Mouse (Mus musculus) cerebellum, postnatal 10 days (tissue): Measurements from ENCODE around the gene Srrd.

Experiments
- DNase-seq, 2 experiments: peaks; one replicate each; pipeline ENCODE4 v3.0.0; 2021; ENCODE audit warnings: mixed read lengths in 2 of 2

The Srrd gene

GRCm38 (mm10) chr5:112317328-112317727, 25.5 kb downstream of the Srrd start:
- no peak for DNase-seq

GRCm38 (mm10) chr5:112316468-112316867, 26.4 kb downstream of the Srrd start:
- no peak for DNase-seq

- DNase-seq: no peak
These were observed 29.5 kb downstream of the Srrd start for GRCm38 (mm10) chr5:112313222-112313885.

GRCm38 (mm10) chr5:112305842-112306241, 37.0 kb downstream of the Srrd start:
- no peak for DNase-seq

- no peak for DNase-seq
These were observed 40.5 kb downstream of the Srrd start for GRCm38 (mm10) chr5:112302310-112302709.

- DNase-seq: no peak
These were observed 41.1 kb downstream of the Srrd start for GRCm38 (mm10) chr5:112301694-112302093.

GRCm38 (mm10) chr5:112300721-112301308, 42.0 kb downstream of the Srrd start:
- no peak for DNase-seq

GRCm38 (mm10) chr5:112300112-112300511, 42.7 kb downstream of the Srrd start:
- DNase-seq: no peak

- no peak for DNase-seq
These were observed 43.4 kb downstream of the Srrd start for GRCm38 (mm10) chr5:112299399-112299798.

GRCm38 (mm10) chr5:112298226-112298988, 44.4 kb downstream of the Srrd start:
- no peak for DNase-seq

GRCm38 (mm10) chr5:112297257-112297656, 45.6 kb downstream of the Srrd start:
- DNase-seq: no peak

GRCm38 (mm10) chr5:112296404-112297181, 46.2 kb downstream of the Srrd start:
- DNase-seq: peak in 1 of 2 experiments; percentile 44

GRCm38 (mm10) chr5:112295564-112295963, 47.3 kb downstream of the Srrd start:
- DNase-seq: no peak

GRCm38 (mm10) chr5:112295162-112295561, 47.7 kb downstream of the Srrd start:
- no peak for DNase-seq

GRCm38 (mm10) chr5:112294696-112295095, 48.1 kb downstream of the Srrd start:
- DNase-seq: no peak

GRCm38 (mm10) chr5:112293800-112294199, 49.0 kb downstream of the Srrd start:
- no peak for DNase-seq

- DNase-seq: no peak
These were observed 50.4 kb downstream of the Srrd start for GRCm38 (mm10) chr5:112292343-112292980.

- peak; percentile 53 to 66 for DNase-seq
These were observed 51.0 kb downstream of the Srrd start for GRCm38 (mm10) chr5:112291866-112292265.

- DNase-seq: peak; percentile 62 to 67
These were observed 52.3 kb downstream of the Srrd start for GRCm38 (mm10) chr5:112290536-112290880.

- DNase-seq: peak; percentile 79 to 82
These were observed 52.9 kb downstream of the Srrd start for GRCm38 (mm10) chr5:112289819-112290535.

- peak; percentile 85 to 86 for DNase-seq
These were observed 53.6 kb downstream of the Srrd start for GRCm38 (mm10) chr5:112289236-112289635.
